Mouse (Mus musculus): Measurements from ENCODE around the gene Hist1h4f.

DNA sequence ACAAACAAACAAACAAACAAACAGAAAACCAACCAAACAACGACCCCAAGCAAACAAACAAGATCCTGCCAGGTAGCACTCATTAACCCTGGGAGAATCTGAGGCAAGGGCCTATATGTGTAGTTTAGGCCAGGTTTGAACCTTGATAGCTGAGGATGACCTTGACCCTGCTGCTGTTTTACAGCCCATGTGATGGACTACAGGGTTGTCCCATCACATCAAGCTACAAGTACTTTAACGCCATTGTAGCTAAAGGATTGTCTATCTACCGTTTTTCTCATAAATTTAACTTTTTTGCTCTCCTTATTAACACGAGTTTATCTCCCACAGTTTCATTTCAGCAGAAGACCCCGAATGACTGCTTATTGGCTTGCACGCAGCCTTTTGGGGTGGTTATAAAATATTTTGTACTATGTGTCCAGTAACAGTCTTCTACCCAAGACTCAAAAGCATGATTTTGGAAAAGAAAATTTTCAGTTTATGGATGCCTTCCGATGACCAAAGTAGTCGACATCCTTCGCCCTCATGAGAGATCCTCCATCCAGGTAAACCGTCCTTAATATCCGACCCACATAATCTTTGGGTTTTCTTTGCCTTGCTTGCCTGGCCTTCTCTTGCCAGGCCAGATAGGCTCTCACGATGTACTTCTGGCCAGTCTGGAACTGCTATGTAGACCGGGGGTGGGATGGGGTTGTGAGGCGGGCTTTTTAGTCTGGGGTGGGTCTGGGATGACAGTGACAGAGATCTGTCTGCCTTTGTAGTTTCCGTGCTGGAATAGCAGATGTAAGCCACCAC is 35.4 kb downstream of the Hist1h4f start:
- TF ChIP-seq CTCF (IDR thresholded peaks at IDR 0.05; ENCODE audit: low read depth, low read length) = no peak
- TF ChIP-seq POLR2A (IDR thresholded peaks at IDR 0.05; ENCODE audit: extremely low read depth, insufficient read depth, low read length) = no peak

Measured in liver, adult 2 months (tissue).